ENCODE assay signal across 8 mouse cellular contexts in genomic region chr15:81836124-81836821, GRCm38 (mm10). TPM values are rescaled to one million over a fixed set of nuclear protein-coding genes. Genes with fewer than 3 reads are reported as not detected.
DNase-seq lines count a peak whose midpoint lies in the region; ATAC-seq lines count a peak whose summit lies in the region.

No protein-coding gene starts in this region.

- no peaks in the 10 kb centered on the region for H3K27me3 ChIP-seq in forebrain, embryonic 14.5 days (replicated peaks; ENCODE audit: control insufficient read depth, insufficient read depth, low read length)
- no peaks in the 10 kb centered on the region for H3K27me3 ChIP-seq in heart, embryonic 16.5 days (ENCODE audit: control insufficient read depth, insufficient read depth, low read length)
- H3K27me3 ChIP-seq in liver, embryonic 13.5 days, result peaks cover 36% of the 10 kb centered on the region

- H3K36me3 ChIP-seq in forebrain, embryonic 14.5 days (ENCODE audit: control insufficient read depth, insufficient read depth, low read length), result no peaks in the 10 kb centered on the region
- H3K36me3 ChIP-seq in heart, embryonic 16.5 days (ENCODE audit: control insufficient read depth, insufficient read depth), result no peaks in the 10 kb centered on the region
- no peaks in the 10 kb centered on the region for H3K36me3 ChIP-seq in liver, embryonic 13.5 days

- ATAC-seq in cerebellum, adult (ENCODE audit: insufficient number of reproducible peaks, low FRiP score, low TSS enrichment), result peak; percentile 43
- ATAC-seq in forebrain, embryonic 14.5 days, result peak; percentile 56
- peak; percentile 82 for ATAC-seq in heart, embryonic 16.5 days (replicated peaks; ENCODE audit: extremely low read depth, insufficient read depth, low FRiP score)
- ATAC-seq in liver, embryonic 13.5 days (ENCODE audit: low read depth), result peak; percentile 13; the same call in 1 of the 2 replicates

- no peaks in the 10 kb centered on the region for H3K9me3 ChIP-seq in forebrain, embryonic 14.5 days (replicated peaks; ENCODE audit: control insufficient read depth, low read length)
- no peaks in the 10 kb centered on the region for H3K9me3 ChIP-seq in heart, embryonic 16.5 days (replicated peaks; ENCODE audit: control insufficient read depth, low read length)
- H3K9me3 ChIP-seq in liver, embryonic 13.5 days (replicated peaks), result no peaks in the 10 kb centered on the region

- H3K27ac ChIP-seq in forebrain, embryonic 14.5 days (ENCODE audit: low read depth, low read length), result no peak overlapping the region
- H3K27ac ChIP-seq in heart, embryonic 16.5 days (ENCODE audit: low read length), result peak overlapping the region; percentile 89
- no peak overlapping the region for H3K27ac ChIP-seq in liver, embryonic 13.5 days

- H3K4me1 ChIP-seq in forebrain, embryonic 14.5 days (ENCODE audit: control insufficient read depth, insufficient read depth, low read length), result peaks cover 4% of the 10 kb centered on the region; the same call in 1 of the 2 replicates
- peaks cover 71% of the 10 kb centered on the region for H3K4me1 ChIP-seq in heart, embryonic 16.5 days (ENCODE audit: control insufficient read depth, insufficient read depth, low read length)
- H3K4me1 ChIP-seq in liver, embryonic 13.5 days (replicated peaks), result peaks cover 28% of the 10 kb centered on the region

- peak; percentile 25 to 29 for DNase-seq in B cell, adult 2 months
- DNase-seq in forebrain, embryonic 14.5 days (ENCODE audit: low spot score), result peak; percentile 57
- DNase-seq in kidney, postnatal 25 days, result peak; percentile 91 to 99
- no peak for DNase-seq in liver, embryonic 13.5 days
- DNase-seq in neural tube, embryonic 10.5 days (ENCODE audit: extremely low spot score, low spot score), result peak; percentile 58
- DNase-seq in testis, postnatal 10 days (ENCODE audit: low spot score), result peak; percentile 86

- peak overlapping the region; percentile 41 for H3K4me2 ChIP-seq in forebrain, embryonic 14.5 days (ENCODE audit: low read length)
- peak overlapping the region; percentile 72 for H3K4me2 ChIP-seq in heart, embryonic 16.5 days (ENCODE audit: low read depth, low read length)
- peak overlapping the region; percentile 59 for H3K4me2 ChIP-seq in liver, embryonic 13.5 days

- peak overlapping the region; percentile 43; the same call in 1 of the 2 replicates for H3K9ac ChIP-seq in forebrain, embryonic 14.5 days (ENCODE audit: low read length)
- peak overlapping the region; percentile 74 for H3K9ac ChIP-seq in heart, embryonic 16.5 days (ENCODE audit: low read length)
- H3K9ac ChIP-seq in liver, embryonic 13.5 days, result 0 out of 2 replicates have a peak overlapping the region, but pooled peaks have one; percentile 22

- under 1% methylated on average over 23 of the region's 33 CpGs for WGBS in forebrain, embryonic 14.5 days
- WGBS in heart, embryonic 16.5 days, result 1% methylated on average over 33 of the region's 33 CpGs
- 4% methylated on average over 33 of the region's 33 CpGs for WGBS in liver, embryonic 13.5 days (ENCODE audit: insufficient replicate concordance)

- peak overlapping the region; percentile 19 for H3K4me3 ChIP-seq in forebrain, embryonic 14.5 days (ENCODE audit: low read depth, low read length)
- peak overlapping the region; percentile 43 for H3K4me3 ChIP-seq in heart, embryonic 16.5 days (ENCODE audit: low read length)
- H3K4me3 ChIP-seq in liver, embryonic 13.5 days (replicated peaks), result peak overlapping the region; percentile 42

RNA-seq across cellular contexts. Expression of gene Tob2, which starts 22.3 kb away (rescaled TPM):
- 11.1 and 17.0 TPM in 2 replicates for polyA plus RNA-seq in forebrain, embryonic 14.5 days (2014; fragmentation: Nextera tagmentation; extraction: Ambion mirVana)
- polyA plus RNA-seq in heart, embryonic 16.5 days (2015; fragmentation: Nextera tagmentation; extraction: Ambion mirVana), result 17.5 and 17.8 TPM in 2 replicates
- polyA plus RNA-seq in liver, embryonic 13.5 days (2015; fragmentation: Nextera tagmentation; extraction: Ambion mirVana), result 9.0 and 11.9 TPM in 2 replicates

RNA-seq across cellular contexts. Expression of gene Tef, which starts 34.1 kb away (rescaled TPM):
- polyA plus RNA-seq in forebrain, embryonic 14.5 days (2014; fragmentation: Nextera tagmentation; extraction: Ambion mirVana), result 15.1 and 18.1 TPM in 2 replicates
- 23.2 and 25.1 TPM in 2 replicates for polyA plus RNA-seq in heart, embryonic 16.5 days (2015; fragmentation: Nextera tagmentation; extraction: Ambion mirVana)
- 4.5 and 5.9 TPM in 2 replicates for polyA plus RNA-seq in liver, embryonic 13.5 days (2015; fragmentation: Nextera tagmentation; extraction: Ambion mirVana)

RNA-seq across cellular contexts. Expression of gene Phf5a, which starts 35.4 kb away (rescaled TPM):
- polyA plus RNA-seq in forebrain, embryonic 14.5 days (2014; fragmentation: Nextera tagmentation; extraction: Ambion mirVana), result 153 and 202 TPM in 2 replicates
- polyA plus RNA-seq in heart, embryonic 16.5 days (2015; fragmentation: Nextera tagmentation; extraction: Ambion mirVana), result 98.6 and 103 TPM in 2 replicates
- 132 and 139 TPM in 2 replicates for polyA plus RNA-seq in liver, embryonic 13.5 days (2015; fragmentation: Nextera tagmentation; extraction: Ambion mirVana)

RNA-seq across cellular contexts. Expression of gene Aco2, which starts 35.8 kb away (rescaled TPM):
- 204 and 231 TPM in 2 replicates for polyA plus RNA-seq in forebrain, embryonic 14.5 days (2014; fragmentation: Nextera tagmentation; extraction: Ambion mirVana)
- 769 and 804 TPM in 2 replicates for polyA plus RNA-seq in heart, embryonic 16.5 days (2015; fragmentation: Nextera tagmentation; extraction: Ambion mirVana)
- 105 and 122 TPM in 2 replicates for polyA plus RNA-seq in liver, embryonic 13.5 days (2015; fragmentation: Nextera tagmentation; extraction: Ambion mirVana)

Comparison
In these comparisons a context has a peak if more than half of its experiments do, and no peak if none do; other contexts are left out.
1. ATAC-seq: peak in every context shown above with its lines; median percentile 82 in heart, embryonic 16.5 days; 56 in forebrain, embryonic 14.5 days; 43 in cerebellum, adult; 13 in liver, embryonic 13.5 days.
2. H3K9ac ChIP-seq: peak in every context shown above with its lines; median percentile 74 in heart, embryonic 16.5 days; 43 in forebrain, embryonic 14.5 days; 22 in liver, embryonic 13.5 days.